In the genomic region with DNA sequence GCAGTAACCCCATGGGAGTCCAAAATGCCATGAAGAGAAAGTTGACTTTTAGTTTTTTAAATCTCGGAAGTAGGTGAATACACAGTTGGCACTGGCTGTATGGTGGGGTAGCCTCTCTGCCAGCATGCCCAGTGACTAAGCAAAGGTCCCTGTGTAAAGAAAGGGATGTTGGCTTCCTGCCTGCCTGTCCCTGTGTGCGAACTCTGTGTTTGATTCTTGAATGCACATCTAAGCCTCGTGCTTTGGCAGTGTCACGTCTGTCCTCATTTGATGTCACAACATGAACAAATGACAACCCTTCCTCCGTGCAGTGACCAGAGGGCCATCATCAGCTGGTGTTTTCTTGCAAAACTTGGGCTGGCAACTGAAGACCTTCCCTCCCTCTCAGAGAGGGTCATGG, we compare ENCODE assay signal across 21 mouse cellular contexts. TPM values are rescaled to one million over a fixed set of nuclear protein-coding genes. Genes with fewer than 3 reads are reported as not detected.
DNase-seq lines count a peak whose midpoint lies in the region; ATAC-seq and TF ChIP-seq lines count a peak whose summit lies in the region.
"Had no signal": no experiment of that assay in that cellular context is flagged by ENCODE, and none has a peak within 500 bp of the region (broad histone marks: within the 10 kb centered on the region; RNA-seq: fewer than 3 reads in every experiment).

No protein-coding gene starts in this region.

- H3K79me2 ChIP-seq in liver, adult 2 months (ENCODE audit: control insufficient read depth, insufficient read depth, low read length), result no peaks in the 10 kb centered on the region

- no peak for TF ChIP-seq CTCF in liver, adult 2 months (IDR thresholded peaks at IDR 0.05; ENCODE audit: low read depth, low read length)

- no peaks in the 10 kb centered on the region for H3K27me3 ChIP-seq in liver, adult 2 months (ENCODE audit: control insufficient read depth, insufficient read depth, low read length)
- no peaks in the 10 kb centered on the region for H3K27me3 ChIP-seq in hindbrain, embryonic 13.5 days
- H3K27me3 ChIP-seq: heart, embryonic 15.5 days; intestine, embryonic 15.5 days had no signal

- peak overlapping the region; percentile 35; the same call in 1 of the 2 replicates for H3K27ac ChIP-seq in liver, adult 2 months (replicated peaks; ENCODE audit: insufficient read depth, low read depth, low read length)
- no peak overlapping the region for H3K27ac ChIP-seq in hindbrain, embryonic 13.5 days
- H3K27ac ChIP-seq: embryonic facial prominence, embryonic 10.5 days; heart, embryonic 10.5 days; heart, embryonic 15.5 days; hindbrain, embryonic 14.5 days; intestine, embryonic 15.5 days had no signal

- peak; percentile 67 for DNase-seq in adrenal gland, adult 2 months
- DNase-seq in adrenal gland, postnatal 4 days (ENCODE audit: low spot score in 2 of 2), result no peak
- peak; percentile 96 for DNase-seq in liver, adult 2 months (ENCODE audit: extremely low read depth, low read depth, low spot score)
- DNase-seq in liver, result no peak
- peak; percentile 61 to 67 for DNase-seq in adrenal gland, postnatal 36 days
- no peak for DNase-seq in T-cell, adult 2 months (ENCODE audit: low spot score)
- DNase-seq: cerebellum, adult 2 months; gastrocnemius, postnatal 36 days; heart, adult 18-20 months; heart, postnatal 14 days; kidney, adult 18-20 months had no signal

- no peak overlapping the region for H3K4me3 ChIP-seq in liver, adult 2 months (ENCODE audit: insufficient read depth, low read depth, low read length)
- H3K4me3 ChIP-seq in hindbrain, embryonic 13.5 days, result no peak overlapping the region
- H3K4me3 ChIP-seq: embryonic facial prominence, embryonic 10.5 days; heart, embryonic 10.5 days; heart, embryonic 15.5 days; intestine, embryonic 15.5 days had no signal

- no peak overlapping the region for H3K4me2 ChIP-seq in hindbrain, embryonic 13.5 days
- H3K4me2 ChIP-seq: heart, embryonic 15.5 days; hindbrain, embryonic 14.5 days; intestine, embryonic 15.5 days had no signal

- H3K4me1 ChIP-seq in liver, adult 2 months (ENCODE audit: control insufficient read depth, insufficient read depth, low read length), result peaks cover 11% of the 10 kb centered on the region
- H3K4me1 ChIP-seq in hindbrain, embryonic 13.5 days (replicated peaks), result peaks cover 8% of the 10 kb centered on the region
- H3K4me1 ChIP-seq: heart, embryonic 15.5 days; intestine, embryonic 15.5 days had no signal

- TF ChIP-seq POLR2A in liver, adult 2 months (IDR thresholded peaks at IDR 0.05; ENCODE audit: extremely low read depth, insufficient read depth, low read length), result no peak

- peaks cover 75% of the 10 kb centered on the region for H3K36me3 ChIP-seq in liver, adult 2 months (ENCODE audit: control insufficient read depth, insufficient read depth, low read length)
- no peaks in the 10 kb centered on the region for H3K36me3 ChIP-seq in hindbrain, embryonic 13.5 days
- H3K36me3 ChIP-seq: embryonic facial prominence, embryonic 10.5 days; G1E; intestine, embryonic 15.5 days had no signal

- ATAC-seq in hindbrain, embryonic 13.5 days (ENCODE audit: low FRiP score), result no peak
- ATAC-seq: forebrain, embryonic 14.5 days; intestine, embryonic 15.5 days had no signal

- H3K9ac ChIP-seq in liver, adult 2 months (ENCODE audit: low read depth, low read length), result no peak overlapping the region
- H3K9ac ChIP-seq in hindbrain, embryonic 13.5 days, result no peak overlapping the region
- H3K9ac ChIP-seq: heart, embryonic 15.5 days; hindbrain, embryonic 14.5 days; intestine, embryonic 15.5 days had no signal

- WGBS in liver, adult 2 months, result 18% methylated on average over 5 of the region's 5 CpGs
- WGBS in hindbrain, embryonic 13.5 days, result 87% methylated on average over 5 of the region's 5 CpGs

- no peaks in the 10 kb centered on the region for H3K9me3 ChIP-seq in hindbrain, embryonic 13.5 days
- H3K9me3 ChIP-seq: embryonic facial prominence, embryonic 10.5 days; G1E; heart, embryonic 10.5 days; heart, embryonic 15.5 days; intestine, embryonic 15.5 days had no signal

RNA-seq across cellular contexts. Expression of a gene that starts 34.9 kb away (rescaled TPM):
- total RNA-seq in adrenal gland, adult 2 months (2021), result 100 to 1,000 TPM in 1 of 2 experiments, 10 to 100 TPM in 1; 94.6 to 157 TPM
- 58.7 and 87.6 TPM in 2 replicates for polyA plus RNA-seq in adrenal gland, adult 2 months (2012; rRNA removed)
- 10 to 100 TPM; 29.5 to 37.0 TPM for total RNA-seq in adrenal gland, postnatal 4 days (2021)
- total RNA-seq in liver, adult 2 months (2014; rRNA removed), result 290 and 428 TPM in 2 replicates
- polyA plus RNA-seq in liver, adult 2 months (2012; rRNA removed), result 281 and 298 TPM in 2 replicates
- 100 to 1,000 TPM; 128 to 179 TPM for total RNA-seq in adrenal gland, postnatal 36 days (2021)
- 6.6 and 8.6 TPM in 2 replicates for polyA plus RNA-seq in hindbrain, embryonic 13.5 days (2015; fragmentation: Nextera tagmentation; extraction: Ambion mirVana)
- polyA plus RNA-seq: G1E had no signal

RNA-seq across cellular contexts. Expression of a gene that starts 42.4 kb away (rescaled TPM):
- not detected for total RNA-seq in adrenal gland, adult 2 months (2021)
- not detected in 2 replicates for polyA plus RNA-seq in adrenal gland, adult 2 months (2012; rRNA removed)
- not detected for total RNA-seq in adrenal gland, postnatal 4 days (2021)
- total RNA-seq in liver, adult 2 months (2014; rRNA removed), result not detected in 2 replicates
- not detected in 2 replicates for polyA plus RNA-seq in liver, adult 2 months (2012; rRNA removed)
- total RNA-seq in adrenal gland, postnatal 36 days (2021), result not detected
- 0.12 TPM in 1 of 2 replicates, not detected in the other for polyA plus RNA-seq in hindbrain, embryonic 13.5 days (2015; fragmentation: Nextera tagmentation; extraction: Ambion mirVana)
- total RNA-seq: gastrocnemius, adult 8-10 months; gastrocnemius, postnatal 36 days; heart, adult 18-20 months; heart, postnatal 14 days; hematopoietic stem cell, adult 5-6 weeks had no signal
- polyA plus RNA-seq: cerebellum, adult 2 months; embryonic facial prominence, embryonic 10.5 days; forebrain, embryonic 14.5 days; G1E; heart, embryonic 10.5 days had no signal

Comparison
In these comparisons a context has a peak if more than half of its experiments do, and no peak if none do; other contexts are left out.
1. DNase-seq: peak in adrenal gland, adult 2 months (single experiment), liver, adult 2 months (single experiment) and adrenal gland, postnatal 36 days (2 of 2); none in adrenal gland, postnatal 4 days (0 of 2), liver (single experiment) and T-cell, adult 2 months (single experiment).